Mouse (Mus musculus) A20 (cell line): ENCODE data around the gene Znrf1.
A peak's percentile ranks its signal among the peaks of the same experiment; 100 is the strongest.
"Not testable (repeated sequence)": the region's sequence is repeated elsewhere in the genome, so short reads cannot be mapped to it uniquely, and the experiment has no call there.

Experiments used
- DNase-seq: peaks from one replicate; pipeline ENCODE4 v3.0.0-alpha.2; 2011; ENCODE audit warnings: low read depth, low spot score

Znrf1 gene

GRCm38 (mm10) chr8:111536031-111536977, at the start of gene Znrf1:
Gene Znrf1, plus strand, starts transcription at chr8:111536097.
- peak; percentile 83 for DNase-seq

DNA sequence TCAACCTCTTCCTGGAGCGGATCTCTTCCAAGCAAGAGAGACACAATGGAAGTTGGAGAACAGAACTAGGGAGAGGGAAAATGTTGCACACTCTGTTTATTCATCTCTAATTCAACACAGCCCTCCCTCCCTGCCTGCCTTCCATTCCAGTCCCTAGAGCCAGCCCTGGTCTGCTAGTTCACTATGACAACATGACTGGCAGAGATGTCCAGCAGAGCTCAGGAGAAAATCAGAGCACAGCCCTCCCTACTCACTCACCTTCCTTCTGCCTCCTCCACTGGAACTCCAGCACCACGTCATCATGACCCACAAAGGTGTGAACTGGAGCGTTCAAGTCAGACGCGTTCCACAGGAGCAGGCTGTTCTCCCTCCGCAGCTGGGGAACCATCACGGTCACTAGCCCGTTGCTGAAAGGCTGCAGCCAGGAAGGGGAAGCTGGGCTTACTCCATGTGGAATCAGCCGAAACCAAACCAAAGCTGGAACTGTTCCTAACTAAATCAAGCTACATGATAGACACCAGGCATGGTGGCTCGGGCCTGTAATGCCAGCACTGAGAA, 45.8 kb upstream of the Znrf1 start:
- DNase-seq, result no peak

DNA sequence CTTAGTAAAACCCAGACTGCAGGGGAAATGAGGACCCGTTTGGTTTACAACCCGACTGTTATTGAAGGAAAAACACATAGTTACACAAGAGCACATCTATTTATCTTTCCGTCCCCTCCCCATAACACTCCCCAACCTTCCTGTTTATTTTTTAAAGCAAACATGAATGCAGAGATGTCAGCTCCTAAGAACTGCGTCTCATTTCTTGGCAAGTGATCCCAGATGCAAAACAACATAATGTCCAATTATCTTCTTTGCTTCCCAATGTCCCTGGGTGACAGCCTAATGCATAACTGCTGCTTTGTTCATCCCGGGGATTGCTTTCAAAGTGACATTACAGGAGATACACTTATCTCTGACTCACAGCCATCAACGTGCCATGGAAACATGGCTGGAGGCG, 44.7 kb upstream of the Znrf1 start:
- DNase-seq, result no peak

GRCm38 (mm10) chr8:111492508-111492907, 43.4 kb upstream of the Znrf1 start:
- no peak for DNase-seq

DNA sequence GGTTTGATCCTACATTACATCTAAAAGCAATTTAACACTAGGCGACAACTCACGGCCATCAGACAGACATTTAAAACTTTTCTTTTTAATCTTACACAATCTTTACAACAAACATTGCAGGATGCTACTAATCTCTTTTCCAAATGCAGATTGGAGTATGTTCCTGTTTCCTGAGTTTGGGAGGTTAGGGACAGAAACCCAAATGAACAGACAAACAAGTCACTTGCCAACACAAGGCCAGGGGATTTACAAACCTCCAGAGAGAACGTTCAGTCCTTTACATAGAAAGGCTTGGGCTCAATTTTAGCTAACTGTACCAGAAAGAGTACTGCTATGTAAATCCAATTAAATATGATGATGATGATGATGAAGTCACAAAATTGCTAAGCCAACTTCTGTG, 42.7 kb upstream of the Znrf1 start:
- no peak for DNase-seq

- no peak for DNase-seq
Observed at GRCm38 (mm10) chr8:111496326-111496725, 39.6 kb upstream of the Znrf1 start.

- not testable (repeated sequence) for DNase-seq
Observed at GRCm38 (mm10) chr8:111498249-111498648, 37.6 kb upstream of the Znrf1 start.

- DNase-seq, result no peak
Observed at GRCm38 (mm10) chr8:111501724-111502464, 34.0 kb upstream of the Znrf1 start.

GRCm38 (mm10) chr8:111508566-111508965, 27.3 kb upstream of the Znrf1 start:
- DNase-seq, result no peak

DNA sequence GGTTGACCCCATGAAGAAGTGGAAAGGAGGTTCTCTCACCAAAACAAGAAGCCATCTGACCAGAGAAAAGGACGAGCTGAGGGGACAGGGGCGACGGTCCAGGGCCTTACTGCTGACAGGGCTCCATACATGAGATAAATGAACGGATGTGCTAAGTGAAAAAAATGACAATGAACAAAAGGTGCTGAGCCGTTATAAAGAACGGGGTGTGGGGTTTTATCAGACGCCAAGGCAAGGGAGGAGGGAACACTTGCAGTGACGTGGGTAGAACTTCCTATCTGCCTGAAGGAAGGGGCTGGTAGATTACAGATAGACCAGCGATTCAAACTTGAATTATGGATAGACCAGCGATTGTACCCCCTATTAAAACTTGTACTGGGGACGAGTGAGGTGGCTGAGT, 26.6 kb upstream of the Znrf1 start:
- no peak for DNase-seq

GRCm38 (mm10) chr8:111510401-111510800, 25.5 kb upstream of the Znrf1 start:
- DNase-seq, result no peak

GRCm38 (mm10) chr8:111512941-111513340, 23.0 kb upstream of the Znrf1 start:
- DNase-seq, result no peak

- DNase-seq, result no peak
Observed at GRCm38 (mm10) chr8:111513446-111513845, 22.5 kb upstream of the Znrf1 start.

DNA sequence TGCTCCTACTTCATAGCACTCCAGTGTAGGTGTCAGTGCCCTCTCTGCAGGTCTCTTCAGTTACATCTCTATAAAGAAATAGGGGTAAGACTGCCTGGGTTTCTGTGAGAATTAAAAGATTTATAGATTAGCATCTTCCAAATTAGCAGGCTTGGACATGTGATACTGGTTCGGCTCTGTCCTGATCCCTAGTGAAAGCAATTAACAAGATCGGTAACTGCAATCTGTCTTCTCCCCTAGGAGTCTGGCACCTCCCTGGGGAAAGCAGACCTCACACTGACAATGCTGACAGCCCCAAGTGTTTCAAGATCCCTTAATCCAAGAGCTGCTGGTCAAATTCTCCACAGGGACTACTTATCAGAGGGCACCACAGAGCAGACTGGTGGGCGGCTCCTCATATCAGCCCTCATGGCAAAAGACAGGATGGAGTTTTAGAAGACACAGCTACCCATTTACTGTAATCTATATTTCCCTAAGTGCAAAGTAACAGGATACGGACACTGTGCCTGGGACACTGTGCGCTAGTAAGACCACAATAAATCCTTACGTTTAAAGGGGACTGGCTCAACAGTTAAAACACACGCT, 19.4 kb upstream of the Znrf1 start:
- no peak for DNase-seq

DNA sequence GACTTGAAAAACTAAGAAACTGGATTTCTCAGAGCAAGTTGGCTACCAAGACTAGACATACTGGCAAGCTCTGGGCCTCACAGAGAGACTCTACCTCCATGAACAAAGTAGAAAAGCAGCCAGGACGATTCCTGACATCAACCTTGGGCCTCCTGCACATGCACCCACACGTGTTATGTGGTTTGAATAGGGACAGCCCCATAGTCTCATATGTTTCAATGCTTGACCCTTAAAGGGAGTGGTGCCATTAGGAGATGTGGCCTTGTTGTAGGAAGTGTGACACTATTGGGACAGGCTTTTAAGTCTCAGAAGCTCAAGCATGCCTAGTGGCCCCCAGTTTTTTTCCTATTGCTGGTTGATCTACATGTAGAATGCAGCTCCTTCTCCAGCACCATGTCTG, 18.4 kb upstream of the Znrf1 start:
- peak; percentile 56 for DNase-seq

- peak; percentile 100 for DNase-seq
Observed at GRCm38 (mm10) chr8:111521713-111522429, 14.0 kb upstream of the Znrf1 start, which contains the start of gene Wdr59. Gene Wdr59, minus strand, starts transcription at chr8:111522092.

- DNase-seq, result no peak
Observed at GRCm38 (mm10) chr8:111526403-111527024, 9.4 kb upstream of the Znrf1 start.

DNA sequence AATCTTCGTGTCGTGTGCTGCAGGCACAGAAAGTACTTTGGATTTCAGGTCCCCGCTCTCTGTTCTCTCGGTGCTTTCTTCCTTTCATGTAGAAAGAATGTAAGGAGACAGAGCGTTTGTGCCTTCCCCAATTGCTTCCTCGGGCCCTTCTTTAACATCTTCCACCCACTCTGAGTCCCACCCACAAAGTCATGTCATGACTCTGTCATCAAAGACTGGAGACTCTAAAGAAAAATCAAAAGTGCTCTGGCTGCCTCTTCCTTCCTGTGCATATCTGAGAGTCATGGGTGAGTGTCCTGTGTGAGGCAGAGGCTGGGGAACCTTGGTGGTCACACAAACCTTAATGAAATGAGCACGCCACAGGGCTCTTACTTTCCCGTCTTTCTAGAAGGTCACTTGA, 8.7 kb upstream of the Znrf1 start:
- DNase-seq, result no peak

DNA sequence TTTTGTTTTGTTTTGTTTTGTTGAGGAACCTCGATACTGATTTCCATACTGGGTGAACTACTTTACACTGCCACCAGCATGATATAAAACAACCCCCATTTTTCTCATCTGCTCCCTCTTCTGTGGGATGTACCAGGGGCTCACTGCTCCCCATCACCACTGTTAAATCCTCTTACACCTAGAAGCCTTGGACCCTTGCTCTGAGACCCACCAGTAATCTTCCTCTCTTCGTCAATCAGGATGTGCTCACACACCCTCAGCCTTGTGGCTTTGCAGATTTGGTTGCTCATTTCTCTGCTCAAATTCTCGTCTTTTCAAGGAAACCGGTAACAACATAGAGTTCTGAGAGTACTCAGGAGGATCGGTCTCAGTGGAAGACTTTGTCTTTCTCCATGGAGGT, 7.8 kb upstream of the Znrf1 start:
- DNase-seq, result no peak

GRCm38 (mm10) chr8:111531191-111531590, 4.7 kb upstream of the Znrf1 start:
- DNase-seq, result no peak

GRCm38 (mm10) chr8:111531621-111532020, 4.3 kb upstream of the Znrf1 start:
- no peak for DNase-seq
